Mouse (Mus musculus): ENCODE results near the gene Ppara. TPM values are rescaled to one million over a fixed set of nuclear protein-coding genes. Genes with fewer than 3 reads are reported as not detected.
A peak's percentile ranks its signal among the peaks of the same experiment; 100 is the strongest.

Gene Ppara
- polyA plus RNA-seq, 1 experiment from 2014 or later: 0.88 TPM

- no peaks in the 10 kb centered on the region for H3K36me3 ChIP-seq
- no peaks in the 10 kb centered on the region for H3K9me3 ChIP-seq
- no peak overlapping the region for H3K4me3 ChIP-seq
- WGBS: 54% methylated on average over 4 of the region's 4 CpGs
- H3K4me1 ChIP-seq: peaks cover 12% of the 10 kb centered on the region; the same call in 1 of the 2 replicates
- no peak for DNase-seq (ENCODE audit: low spot score)
- no peak overlapping the region for H3K27ac ChIP-seq
- peaks cover 45% of the 10 kb centered on the region; the same call in 1 of the 2 replicates for H3K27me3 ChIP-seq (ENCODE audit: insufficient read depth, poor library complexity, severe bottlenecking)
Observed at GRCm38 (mm10) chr15:85717008-85717407, 17.8 kb upstream of the Ppara start.

GRCm38 (mm10) chr15:85717800-85718199 lies 17.0 kb upstream of the Ppara start:
- DNase-seq (ENCODE audit: low spot score): no peak
- Histone ChIP-seq H3K27me3 (ENCODE audit: insufficient read depth, poor library complexity, severe bottlenecking) (peaks cover 50% of the 10 kb centered on the region; the same call in 1 of the 2 replicates), H3K27ac (no peak overlapping the region), H3K9me3 (no peaks in the 10 kb centered on the region), H3K4me3 (no peak overlapping the region), H3K36me3 (no peaks in the 10 kb centered on the region), H3K4me1 (peaks cover 12% of the 10 kb centered on the region; the same call in 1 of the 2 replicates)
- 69% methylated on average over 2 of the region's 2 CpGs for WGBS

- H3K4me1 ChIP-seq: peaks cover 12% of the 10 kb centered on the region; the same call in 1 of the 2 replicates
Observed at GRCm38 (mm10) chr15:85719017-85719416, 15.8 kb upstream of the Ppara start.

DNA sequence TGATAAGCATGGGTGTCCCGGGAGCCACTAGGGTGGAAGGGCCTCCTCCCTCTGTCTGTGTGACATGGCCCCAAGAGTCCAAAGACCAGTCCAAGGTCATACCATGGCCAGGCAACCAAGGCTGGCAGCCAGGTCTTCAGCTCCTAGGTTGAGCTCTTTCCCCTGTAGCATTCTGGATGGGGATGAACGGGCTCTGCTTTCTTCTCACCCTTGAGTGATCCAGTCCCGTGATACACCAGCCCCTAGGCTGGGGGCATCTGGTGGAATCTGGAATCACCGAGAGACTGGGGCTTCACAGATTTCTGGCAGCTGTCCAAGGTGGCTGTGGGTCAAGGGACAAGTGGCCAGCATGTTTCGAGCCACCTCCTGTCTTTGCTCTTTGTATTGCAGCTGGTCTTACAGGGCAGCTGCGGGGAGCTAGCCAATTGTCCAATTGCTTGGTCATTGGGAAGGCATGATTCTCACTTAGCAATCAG lies 14.4 kb upstream of the Ppara start:
- no peak for DNase-seq (ENCODE audit: low spot score)
- H3K27ac ChIP-seq: no peak overlapping the region
- WGBS: 60% methylated on average over 6 of the region's 6 CpGs
- peaks cover 54% of the 10 kb centered on the region; the same call in 1 of the 2 replicates for H3K27me3 ChIP-seq (ENCODE audit: insufficient read depth, poor library complexity, severe bottlenecking)
- peaks cover 22% of the 10 kb centered on the region for H3K4me1 ChIP-seq
- no peak overlapping the region for H3K4me3 ChIP-seq
- H3K9me3 ChIP-seq: no peaks in the 10 kb centered on the region
- no peaks in the 10 kb centered on the region for H3K36me3 ChIP-seq

More at GRCm38 (mm10) chr15:85719017-85719416, 15.8 kb upstream of the Ppara start:
- no peak overlapping the region for H3K4me3 ChIP-seq
- peaks cover 54% of the 10 kb centered on the region; the same call in 1 of the 2 replicates for H3K27me3 ChIP-seq (ENCODE audit: insufficient read depth, poor library complexity, severe bottlenecking)
- H3K36me3 ChIP-seq: no peaks in the 10 kb centered on the region
- no peak overlapping the region for H3K27ac ChIP-seq
- no peaks in the 10 kb centered on the region for H3K9me3 ChIP-seq
- DNase-seq (ENCODE audit: low spot score): no peak
- WGBS: 58% methylated on average over 7 of the region's 7 CpGs

DNA sequence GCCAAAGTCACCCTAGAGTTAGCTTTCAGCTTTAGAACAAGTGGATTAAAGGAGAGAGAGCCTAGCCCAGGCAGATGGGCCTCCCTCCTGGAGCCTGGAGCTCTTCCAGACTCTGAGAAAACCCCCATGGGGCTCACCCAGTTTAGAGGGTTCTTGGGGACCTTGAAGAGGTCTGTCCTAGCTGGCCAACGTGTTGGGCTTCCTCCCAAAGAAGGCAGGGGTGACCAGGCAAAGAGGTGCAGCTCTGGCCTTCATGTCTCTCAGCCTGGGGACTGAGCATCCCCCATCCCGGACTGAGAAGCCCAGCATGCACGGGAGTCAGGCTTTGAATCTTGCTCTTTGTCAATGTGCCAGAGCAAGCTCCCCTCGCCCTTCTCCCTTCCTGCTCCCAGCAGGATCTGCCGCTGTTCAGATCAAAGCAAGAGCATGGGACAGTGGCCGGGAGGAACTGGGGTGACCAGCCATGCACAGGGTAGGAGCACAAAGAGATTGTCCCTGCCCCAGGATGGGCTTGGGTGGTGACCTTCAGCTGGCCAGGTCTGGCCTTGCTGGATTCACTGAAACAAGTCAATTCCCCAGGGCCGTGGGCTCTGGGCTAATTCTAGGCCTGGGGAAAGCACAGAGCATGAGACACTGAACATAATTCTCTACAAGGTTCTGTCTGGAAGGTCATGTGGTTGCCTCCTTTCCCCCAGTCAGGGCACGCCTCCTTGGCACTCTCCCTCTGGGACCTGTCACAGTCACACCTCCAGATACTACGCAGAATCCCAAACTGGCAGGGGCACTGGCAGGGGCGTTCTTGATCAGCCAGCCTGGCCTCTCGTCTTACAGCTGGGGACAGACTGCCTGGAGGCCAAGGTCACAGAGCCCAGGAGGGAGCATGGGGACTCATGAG lies 10.3 kb upstream of the Ppara start:
- Histone ChIP-seq H3K4me3 (no peak overlapping the region), H3K27me3 (ENCODE audit: insufficient read depth, poor library complexity, severe bottlenecking) (peaks cover 48% of the 10 kb centered on the region), H3K27ac (peak overlapping the region; percentile 64), H3K36me3 (no peaks in the 10 kb centered on the region), H3K4me1 (peaks cover 15% of the 10 kb centered on the region), H3K9me3 (no peaks in the 10 kb centered on the region)
- WGBS: 40% methylated on average over 11 of the region's 11 CpGs
- no peak for DNase-seq (ENCODE audit: low spot score)

DNA sequence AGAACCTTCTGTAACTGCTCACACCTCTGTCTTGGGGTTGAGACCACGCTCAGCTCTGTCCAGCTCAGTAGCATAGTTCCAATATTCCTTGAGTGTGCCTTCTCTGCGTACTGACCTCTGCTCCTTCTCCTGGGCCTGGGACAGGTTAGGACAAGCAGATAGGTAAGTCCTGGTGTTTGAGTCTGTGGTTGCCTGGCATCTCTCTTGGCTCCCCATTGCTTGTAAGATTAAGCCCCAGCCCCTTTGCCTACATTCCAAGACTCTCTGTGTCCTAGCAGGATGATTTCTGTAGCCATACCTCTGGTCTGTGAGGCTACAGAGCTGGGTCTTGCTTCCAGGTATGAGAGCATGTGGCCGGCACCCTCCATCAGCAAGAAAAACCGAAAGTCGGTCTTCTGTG lies 6.6 kb upstream of the Ppara start:
- DNase-seq (ENCODE audit: low spot score): no peak
- Histone ChIP-seq H3K27me3 (ENCODE audit: insufficient read depth, poor library complexity, severe bottlenecking) (peaks cover 47% of the 10 kb centered on the region), H3K36me3 (no peaks in the 10 kb centered on the region), H3K4me1 (peaks cover 10% of the 10 kb centered on the region), H3K27ac (no peak overlapping the region), H3K9me3 (no peaks in the 10 kb centered on the region), H3K4me3 (no peak overlapping the region)
- 81% methylated on average over 5 of the region's 5 CpGs for WGBS

- Histone ChIP-seq H3K27me3 (ENCODE audit: insufficient read depth, poor library complexity, severe bottlenecking) (peaks cover 54% of the 10 kb centered on the region), H3K4me3 (no peak overlapping the region), H3K9me3 (no peaks in the 10 kb centered on the region), H3K27ac (no peak overlapping the region), H3K4me1 (peaks cover 10% of the 10 kb centered on the region), H3K36me3 (no peaks in the 10 kb centered on the region)
- DNase-seq (ENCODE audit: low spot score): no peak
- 80% methylated on average over 9 of the region's 9 CpGs for WGBS
Observed at GRCm38 (mm10) chr15:85729256-85729655, 5.5 kb upstream of the Ppara start.

GRCm38 (mm10) chr15:85730027-85730426 lies 4.8 kb upstream of the Ppara start:
- no peaks in the 10 kb centered on the region for H3K9me3 ChIP-seq
- DNase-seq (ENCODE audit: low spot score): no peak
- peaks cover 10% of the 10 kb centered on the region for H3K4me1 ChIP-seq
- 49% methylated on average over 2 of the region's 2 CpGs for WGBS
- H3K27ac ChIP-seq: no peak overlapping the region
- no peak overlapping the region for H3K4me3 ChIP-seq
- H3K27me3 ChIP-seq (ENCODE audit: insufficient read depth, poor library complexity, severe bottlenecking): peaks cover 61% of the 10 kb centered on the region
- no peaks in the 10 kb centered on the region for H3K36me3 ChIP-seq

DNA sequence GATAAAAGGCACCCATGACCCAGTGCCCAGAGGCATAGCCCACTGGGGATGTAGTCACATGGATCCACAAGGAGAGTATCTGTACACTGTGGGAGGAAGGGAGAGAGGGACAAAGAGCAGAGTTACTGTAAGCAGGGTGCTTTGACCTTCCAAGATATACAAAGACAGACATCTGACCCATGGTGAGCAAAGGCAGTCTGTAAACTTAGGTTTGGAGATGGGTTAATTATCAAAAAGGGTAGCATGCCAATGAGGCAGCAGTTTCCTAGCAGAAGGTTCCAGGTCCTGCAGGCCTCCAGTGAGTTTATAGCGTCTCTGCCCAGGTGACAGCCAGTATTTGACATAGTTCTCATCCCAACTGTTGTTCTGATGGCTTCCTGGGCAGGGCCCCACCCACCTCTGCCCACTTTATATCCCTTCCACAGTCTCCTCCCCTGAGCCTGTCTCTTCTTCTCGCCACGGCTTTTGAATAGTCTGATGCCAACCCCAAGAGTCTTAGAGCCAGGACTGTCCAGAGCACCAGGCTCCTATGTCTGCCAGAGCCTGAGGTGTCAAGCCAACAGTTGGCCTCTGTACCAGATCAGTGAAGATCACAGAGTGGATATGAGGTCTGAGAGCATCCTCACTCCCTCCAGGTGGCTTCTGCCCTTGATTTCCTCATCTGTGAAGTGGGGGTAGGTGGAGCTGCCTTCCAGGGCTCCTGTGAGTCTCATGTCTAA lies 2.7 kb upstream of the Ppara start:
- Histone ChIP-seq H3K27ac (no peak overlapping the region), H3K36me3 (no peaks in the 10 kb centered on the region), H3K27me3 (ENCODE audit: insufficient read depth, poor library complexity, severe bottlenecking) (peaks cover 81% of the 10 kb centered on the region), H3K4me1 (peaks cover 16% of the 10 kb centered on the region), H3K9me3 (no peaks in the 10 kb centered on the region), H3K4me3 (no peak overlapping the region)
- 70% methylated on average over 3 of the region's 3 CpGs for WGBS
- DNase-seq (ENCODE audit: low spot score): no peak

- Histone ChIP-seq H3K36me3 (no peaks in the 10 kb centered on the region), H3K4me3 (no peak overlapping the region), H3K9me3 (no peaks in the 10 kb centered on the region), H3K27me3 (ENCODE audit: insufficient read depth, poor library complexity, severe bottlenecking) (peaks cover 87% of the 10 kb centered on the region), H3K4me1 (peaks cover 16% of the 10 kb centered on the region), H3K27ac (no peak overlapping the region)
- DNase-seq (ENCODE audit: low spot score): no peak
- WGBS: 76% methylated on average over 5 of the region's 5 CpGs
Observed at GRCm38 (mm10) chr15:85732604-85732968, 2.2 kb upstream of the Ppara start.

- no peak for DNase-seq (ENCODE audit: low spot score)
- H3K27me3 ChIP-seq (ENCODE audit: insufficient read depth, poor library complexity, severe bottlenecking): peaks cover 88% of the 10 kb centered on the region
Observed at GRCm38 (mm10) chr15:85733686-85734085, 1.1 kb upstream of the Ppara start.

DNA sequence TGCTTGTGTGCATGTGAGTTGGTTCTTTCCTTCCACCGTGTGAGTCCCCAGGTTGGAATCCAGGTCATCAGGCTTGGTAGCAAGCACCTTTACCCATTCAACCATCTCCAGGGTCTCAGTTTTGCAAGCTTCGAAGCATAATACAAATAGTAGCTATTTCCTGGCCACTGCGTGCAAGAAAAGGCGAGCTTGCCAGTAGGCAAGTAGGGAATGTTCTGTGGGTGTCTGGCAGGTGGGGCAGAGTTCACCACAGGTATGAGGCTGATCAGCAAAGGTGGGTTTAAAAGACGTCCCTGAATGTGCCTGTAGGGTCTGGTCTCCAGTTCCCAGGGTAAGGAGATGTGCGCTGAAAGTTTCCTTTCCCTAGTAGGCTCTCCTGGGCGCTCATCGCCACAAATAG lies 635 bp upstream of the Ppara start:
- peaks cover 16% of the 10 kb centered on the region for H3K4me1 ChIP-seq
- 0 out of 2 replicates have a peak overlapping the region, but pooled peaks have one; percentile 6 for H3K27ac ChIP-seq
- WGBS: 41% methylated on average over 8 of the region's 8 CpGs
- no peaks in the 10 kb centered on the region for H3K36me3 ChIP-seq
- peaks cover 88% of the 10 kb centered on the region for H3K27me3 ChIP-seq (ENCODE audit: insufficient read depth, poor library complexity, severe bottlenecking)
- H3K9me3 ChIP-seq: no peaks in the 10 kb centered on the region
- peak overlapping the region; percentile 79 for H3K4me3 ChIP-seq
- no peak for DNase-seq (ENCODE audit: low spot score)

More at GRCm38 (mm10) chr15:85733686-85734085, 1.1 kb upstream of the Ppara start:
- Histone ChIP-seq H3K4me1 (peaks cover 16% of the 10 kb centered on the region), H3K27ac (no peak overlapping the region), H3K4me3 (no peak overlapping the region), H3K9me3 (no peaks in the 10 kb centered on the region), H3K36me3 (no peaks in the 10 kb centered on the region)
- 73% methylated on average over 2 of the region's 2 CpGs for WGBS
